Mouse (Mus musculus) embryonic fibroblast, embryonic 13.5 days (primary cell): ENCODE results near the gene Zfhx3. TPM values are rescaled to one million over a fixed set of nuclear protein-coding genes. Genes with fewer than 3 reads are reported as not detected.

Experiments used
- H3K27ac ChIP-seq: 2 replicates; pipeline ENCODE4 v1.5.1; 2012; ENCODE audit warnings: low read length, control low read depth, inconsistent platforms; ENCODE audit not compliant: insufficient read depth
- H3K4me1 ChIP-seq: 2 replicates; pipeline ENCODE4 v1.6.1; 2011; ENCODE audit warnings: low read length; ENCODE audit not compliant: control insufficient read depth, insufficient read depth
- H3K4me3 ChIP-seq: 2 replicates; pipeline ENCODE4 v1.5.1; 2011; ENCODE audit warnings: mild to moderate bottlenecking, control low read depth, low read length; ENCODE audit not compliant: insufficient read depth
- CTCF ChIP-seq: IDR thresholded peaks from 2 replicates; pipeline ENCODE4 v1.5.1; 2011; ENCODE audit warnings: mild to moderate bottlenecking, control low read depth, low read length, moderate library complexity, borderline replicate concordance; ENCODE audit not compliant: insufficient read depth
- POLR2A ChIP-seq: IDR thresholded peaks from 2 replicates; pipeline ENCODE4 v1.6.1; 2011; ENCODE audit warnings: low read depth, mild to moderate bottlenecking, control low read depth, low read length, moderate library complexity
- polyA plus RNA-seq: library from polyadenylated mRNA; stranded (reverse); fragments of >200 nt; gene quantifications from 2 replicates; pipeline ENCODE4 v1.2.4, GENCODE M21; 2011; ENCODE audit warnings: low read depth; ENCODE audit not compliant: missing spikeins, insufficient read length

Zfhx3 gene
- polyA plus RNA-seq, 1 experiment, result 30.6 TPM

DNA sequence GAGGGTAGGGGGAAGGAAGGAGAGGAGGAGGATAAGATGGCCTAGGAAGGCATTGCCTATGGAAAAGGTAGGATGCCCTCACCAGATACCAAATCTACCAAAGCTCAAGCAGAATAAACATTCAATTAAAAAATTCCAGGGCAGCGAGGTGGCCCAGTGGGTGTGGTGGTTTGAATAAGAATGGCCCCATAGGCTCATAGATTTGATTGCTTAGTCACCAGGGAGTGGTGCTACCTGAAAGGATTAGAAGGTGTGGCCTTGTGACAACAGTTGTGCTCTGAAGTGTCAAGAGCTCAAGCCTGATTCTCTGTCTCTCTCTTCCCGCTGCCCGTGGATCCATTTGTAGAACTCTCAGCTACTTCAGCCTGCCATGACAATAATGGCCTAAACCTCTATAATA, 703.2 kb downstream of the Zfhx3 start:
- Histone ChIP-seq H3K27ac (no peak overlapping the region), H3K4me3 (no peak overlapping the region), H3K4me1 (no peaks in the 10 kb centered on the region)
- TF ChIP-seq CTCF (no peak), POLR2A (no peak)

GRCm38 (mm10) chr8:108647556-108647955, 705.1 kb downstream of the Zfhx3 start:
- H3K27ac ChIP-seq, result no peak overlapping the region
- TF ChIP-seq CTCF, result no peak
- no peak for TF ChIP-seq POLR2A
- H3K4me3 ChIP-seq, result no peak overlapping the region
- H3K4me1 ChIP-seq, result no peaks in the 10 kb centered on the region

GRCm38 (mm10) chr8:108648993-108649392, 706.5 kb downstream of the Zfhx3 start:
- Histone ChIP-seq H3K4me3 (no peak overlapping the region), H3K4me1 (no peaks in the 10 kb centered on the region), H3K27ac (no peak overlapping the region)
- TF ChIP-seq CTCF (no peak), POLR2A (no peak)

DNA sequence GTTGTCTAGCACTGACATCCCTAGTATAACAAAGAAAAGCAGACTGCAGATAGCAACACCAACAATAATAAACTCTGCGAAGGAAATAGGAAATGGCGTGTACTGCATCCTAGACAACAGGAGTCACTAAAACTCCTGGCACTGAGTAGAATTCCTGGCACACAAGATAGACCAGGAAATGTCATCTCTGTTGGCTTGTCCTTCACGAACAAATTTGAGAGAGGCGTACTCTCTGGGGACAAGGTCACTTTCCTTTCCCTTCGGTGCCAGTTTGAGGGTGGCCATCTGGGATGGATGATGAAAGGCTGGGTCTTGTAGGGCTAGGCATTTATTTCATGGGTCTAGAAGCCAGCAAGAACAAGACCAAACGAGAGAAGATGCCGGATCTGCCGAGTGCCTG, 708.4 kb downstream of the Zfhx3 start:
- TF ChIP-seq CTCF (no peak), POLR2A (no peak)
- Histone ChIP-seq H3K4me1 (no peaks in the 10 kb centered on the region), H3K4me3 (no peak overlapping the region), H3K27ac (no peak overlapping the region)

DNA sequence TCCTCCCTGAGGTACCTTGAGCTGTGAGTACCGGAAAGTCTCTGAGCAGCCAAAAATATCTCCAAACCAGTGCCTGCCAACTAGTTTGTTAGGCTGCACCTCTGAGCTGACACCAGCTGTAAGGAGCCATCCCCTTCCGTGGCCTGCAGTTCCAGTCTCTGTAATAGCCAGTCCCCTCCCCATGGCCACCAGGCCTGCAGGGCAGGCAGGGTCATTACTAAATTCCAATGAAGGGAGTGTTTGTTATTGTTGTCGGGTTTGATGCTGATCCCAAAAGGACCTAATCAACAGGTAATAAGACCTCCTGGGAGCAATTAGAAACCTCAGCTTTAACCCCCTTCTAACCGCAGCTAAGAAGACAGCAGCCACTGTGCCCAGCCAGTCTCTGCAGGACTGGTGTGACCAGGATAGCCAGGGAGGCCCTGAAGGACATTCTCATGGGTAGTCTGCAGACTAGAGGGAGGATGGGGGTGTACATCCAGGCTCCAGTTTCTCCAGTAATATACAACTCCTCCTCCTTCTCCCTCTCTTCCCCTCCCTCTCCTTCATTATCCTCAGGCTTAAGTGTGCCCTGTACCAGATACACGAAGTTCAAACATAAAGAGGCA, 719.1 kb downstream of the Zfhx3 start:
- TF ChIP-seq POLR2A, result no peak
- no peak for TF ChIP-seq CTCF
- no peak overlapping the region for H3K27ac ChIP-seq
- no peaks in the 10 kb centered on the region for H3K4me1 ChIP-seq

GRCm38 (mm10) chr8:108662766-108663165, 720.3 kb downstream of the Zfhx3 start:
- H3K27ac ChIP-seq, result no peak overlapping the region
- H3K4me3 ChIP-seq, result no peak overlapping the region
- TF ChIP-seq POLR2A (no peak), CTCF (no peak)
- no peaks in the 10 kb centered on the region for H3K4me1 ChIP-seq

More for the DNA sequence above, 719.1 kb downstream of the Zfhx3 start:
- H3K4me3 ChIP-seq, result no peak overlapping the region

DNA sequence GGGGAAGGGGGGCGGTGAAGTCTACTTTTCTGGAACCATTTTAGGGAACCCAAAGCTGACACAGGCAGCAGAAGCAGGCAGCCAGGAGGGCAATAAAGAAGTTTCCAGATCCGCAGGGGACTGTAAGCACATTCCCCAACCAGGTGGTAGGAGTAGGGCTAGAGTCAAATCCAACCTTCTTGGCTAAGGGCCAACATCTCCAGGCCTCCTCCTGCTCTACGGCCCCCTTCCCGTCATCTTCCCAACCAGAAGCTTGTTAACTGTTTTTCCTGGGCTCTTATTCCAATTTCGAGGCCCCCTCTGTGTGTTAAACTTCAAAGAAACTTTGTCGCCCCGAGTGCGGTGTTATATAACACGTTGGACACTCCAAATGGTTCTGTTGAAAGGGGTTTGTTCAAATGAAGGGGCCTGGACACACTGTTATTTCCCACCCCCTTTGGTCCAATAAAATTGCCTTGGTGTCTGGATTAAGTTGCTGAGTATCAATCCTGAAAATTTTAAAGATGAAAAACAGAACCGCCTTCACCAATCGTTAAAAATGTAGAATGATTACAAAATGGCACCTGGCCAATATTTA, 729.6 kb downstream of the Zfhx3 start:
- no peak overlapping the region for H3K27ac ChIP-seq
- TF ChIP-seq POLR2A, result no peak
- no peak for TF ChIP-seq CTCF
- H3K4me3 ChIP-seq, result no peak overlapping the region
- no peaks in the 10 kb centered on the region for H3K4me1 ChIP-seq

GRCm38 (mm10) chr8:108675001-108675525, 732.6 kb downstream of the Zfhx3 start:
- Histone ChIP-seq H3K27ac (no peak overlapping the region), H3K4me1 (no peaks in the 10 kb centered on the region), H3K4me3 (no peak overlapping the region)
- TF ChIP-seq CTCF (no peak), POLR2A (no peak)

- H3K4me1 ChIP-seq, result no peaks in the 10 kb centered on the region
Measured at GRCm38 (mm10) chr8:108689694-108690093, 747.2 kb downstream of the Zfhx3 start.

DNA sequence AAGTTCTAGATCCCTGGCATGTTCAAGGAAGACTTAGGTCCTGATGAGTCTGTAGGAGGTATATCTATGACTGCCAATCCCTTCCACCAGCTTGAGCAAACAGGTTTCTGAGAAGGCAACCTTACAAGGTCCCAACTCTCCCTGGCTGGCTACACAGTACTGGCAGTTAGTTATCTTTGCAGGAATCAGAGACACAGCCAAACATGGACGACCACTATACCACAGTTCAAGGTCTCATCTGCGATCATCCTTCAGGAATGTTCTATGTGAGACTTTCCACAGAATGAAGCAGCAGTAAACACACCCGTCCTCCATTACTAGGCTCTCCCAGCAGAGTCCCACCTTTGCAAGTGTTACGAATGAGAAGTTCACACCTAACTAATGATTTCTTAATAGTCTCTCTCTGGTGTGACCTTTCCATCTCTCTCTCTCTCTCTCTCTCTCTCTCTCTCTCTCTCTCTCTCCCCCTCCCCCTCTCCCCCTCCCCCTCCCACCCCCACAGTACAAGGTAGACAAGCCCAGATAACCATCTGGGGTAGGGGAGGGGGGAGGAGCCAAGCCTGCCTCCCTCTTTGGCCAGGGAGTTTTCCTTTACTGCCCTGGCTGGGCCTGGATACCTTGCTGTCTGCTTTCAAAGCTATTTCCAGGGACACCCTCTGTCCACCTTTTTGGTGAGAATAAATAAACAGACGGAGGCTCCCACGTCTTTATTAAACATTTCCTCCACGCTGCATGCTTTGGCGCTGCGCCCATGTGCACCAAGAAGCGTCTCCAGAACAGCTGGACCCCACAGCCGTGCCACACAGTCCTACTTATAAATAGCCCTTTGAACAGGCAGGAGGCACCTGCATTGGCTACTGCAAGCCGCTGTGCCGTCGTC, 748.4 kb downstream of the Zfhx3 start:
- Histone ChIP-seq H3K4me3 (no peak overlapping the region), H3K27ac (no peak overlapping the region), H3K4me1 (no peaks in the 10 kb centered on the region)
- TF ChIP-seq CTCF (no peak), POLR2A (no peak)

More at GRCm38 (mm10) chr8:108689694-108690093, 747.2 kb downstream of the Zfhx3 start:
- no peak overlapping the region for H3K27ac ChIP-seq
- TF ChIP-seq POLR2A, result no peak
- TF ChIP-seq CTCF, result no peak
- no peak overlapping the region for H3K4me3 ChIP-seq
